Mouse (Mus musculus) kidney, embryonic 14.5 days (tissue): ENCODE measurements around the gene Zfp931. TPM values are rescaled to one million over a fixed set of nuclear protein-coding genes. Genes with fewer than 3 reads are reported as not detected.
"Not testable (repeated sequence)": the region's sequence is repeated elsewhere in the genome, so short reads cannot be mapped to it uniquely, and the experiment has no call there.

Experiments
- ATAC-seq: fragments of 200-750 bp; cut with Nextera tagmentation; 2 replicates; pipeline ENCODE4 v1.8.0; 2017; ENCODE audit warnings: moderate number of reproducible peaks, mild to moderate bottlenecking, moderate TSS enrichment, moderate library complexity; ENCODE audit not compliant: low FRiP score, low TSS enrichment
- H3K27ac ChIP-seq: fragments of 300-500 bp; sonication (generic); 2 replicates; pipeline ENCODE4 v1.5.1; 2014; ENCODE audit warnings: low read depth, mild to moderate bottlenecking, low read length, moderate library complexity, mixed read lengths
- H3K27me3 ChIP-seq: fragments of 300-500 bp; sonication (generic); 2 replicates; pipeline ENCODE4 v1.6.1; 2014; ENCODE audit warnings: mild to moderate bottlenecking, low read length; ENCODE audit not compliant: control insufficient read depth, insufficient read depth
- H3K36me3 ChIP-seq: fragments of 300-500 bp; sonication (generic); 2 replicates; pipeline ENCODE4 v1.6.1; 2014; ENCODE audit warnings: low read length, mixed read lengths; ENCODE audit not compliant: control insufficient read depth, insufficient read depth
- H3K4me1 ChIP-seq: fragments of 300-500 bp; sonication (generic); 2 replicates; pipeline ENCODE4 v1.6.1; 2014; ENCODE audit warnings: low read length, mixed read lengths; ENCODE audit not compliant: control insufficient read depth, insufficient read depth
- H3K4me2 ChIP-seq: fragments of 300-500 bp; sonication (generic); replicated peaks from 2 replicates; pipeline ENCODE4 v1.6.1; 2014; ENCODE audit warnings: low read depth, mild to moderate bottlenecking, low read length
- H3K4me3 ChIP-seq: fragments of 300-500 bp; sonication (generic); 2 replicates; pipeline ENCODE4 v1.5.1; 2014; ENCODE audit warnings: mild to moderate bottlenecking, low read length
- H3K9ac ChIP-seq: fragments of 300-500 bp; sonication (generic); 2 replicates; pipeline ENCODE4 v1.6.1; 2014; ENCODE audit warnings: low read depth, mild to moderate bottlenecking, low read length, moderate library complexity
- H3K9me3 ChIP-seq: fragments of 300-500 bp; sonication (generic); 2 replicates; pipeline ENCODE4 v1.6.1; 2016; ENCODE audit warnings: low read length; ENCODE audit not compliant: control insufficient read depth
- WGBS: fragments of 180-500 bp; shearing (Covaris S2); extraction: QIAGEN DNeasy Blood & Tissue Kit; methylation state at CpG from one replicate; pipeline ENCODE4 v1.1.7; 2014; 5-methylcytosine and 5-hydroxymethylcytosine counted together
- polyA plus RNA-seq: library from polyadenylated mRNA; unstranded; fragments of >200 nt; fragmentation: Nextera tagmentation; extraction: Ambion mirVana; gene quantifications from 2 replicates; pipeline ENCODE4 v1.2.1, GENCODE M21; 2014

Gene Zfp931
- polyA plus RNA-seq, 1 experiment from 2014 or later = 16.2 TPM

DNA sequence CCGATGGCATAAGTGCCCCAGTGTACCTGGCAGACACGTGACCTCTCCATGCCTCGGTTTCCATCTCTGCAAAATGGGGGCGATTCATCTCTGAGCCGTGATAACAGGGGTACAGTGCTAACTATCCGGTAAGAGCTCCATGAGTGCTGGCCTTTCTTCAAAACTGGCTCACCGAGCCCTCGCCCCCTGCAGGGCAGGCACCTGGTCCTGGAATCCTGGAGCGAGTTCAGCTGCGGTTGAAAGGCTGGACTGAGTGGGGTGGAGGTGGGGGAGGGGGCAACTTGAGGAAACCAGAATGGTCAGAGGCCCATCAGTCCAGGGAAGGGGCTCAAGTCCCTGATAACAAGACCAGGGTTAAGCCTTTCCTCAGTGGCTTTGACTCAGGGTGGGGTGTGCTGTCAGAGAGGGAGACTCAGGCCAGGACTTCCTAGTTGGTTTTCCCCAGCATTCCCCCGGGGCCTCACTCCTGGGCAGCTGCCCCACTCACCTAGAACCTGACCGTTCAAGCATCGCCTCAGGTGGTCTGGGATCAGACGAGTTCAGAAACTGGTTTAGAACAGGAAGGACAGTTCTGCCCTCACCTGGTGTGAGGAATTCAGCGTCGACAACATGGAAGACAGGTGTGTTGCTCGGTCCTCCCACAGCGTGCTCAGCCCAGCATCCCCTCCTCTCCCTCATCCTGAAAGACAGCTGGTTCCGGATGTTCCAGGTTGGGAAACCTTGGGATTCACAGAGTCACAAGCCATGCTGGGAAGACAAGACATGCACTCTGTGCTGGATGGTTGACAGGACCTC, 41.5 kb upstream of the Zfp931 start:
- H3K4me1 ChIP-seq = peaks cover 15% of the 10 kb centered on the region; the same call in 1 of the 2 replicates
- ATAC-seq = peak; percentile 22
- H3K4me2 ChIP-seq = peak overlapping the region; percentile 94
- H3K9ac ChIP-seq = peak overlapping the region; percentile 40; the same call in 1 of the 2 replicates
- peaks cover 4% of the 10 kb centered on the region; the same call in 1 of the 2 replicates for H3K27me3 ChIP-seq
- peak overlapping the region; percentile 40 for H3K4me3 ChIP-seq
- WGBS = 24% methylated on average over 19 of the region's 19 CpGs
- H3K9me3 ChIP-seq = no peaks in the 10 kb centered on the region
- H3K36me3 ChIP-seq = no peaks in the 10 kb centered on the region
- no peak overlapping the region for H3K27ac ChIP-seq

DNA sequence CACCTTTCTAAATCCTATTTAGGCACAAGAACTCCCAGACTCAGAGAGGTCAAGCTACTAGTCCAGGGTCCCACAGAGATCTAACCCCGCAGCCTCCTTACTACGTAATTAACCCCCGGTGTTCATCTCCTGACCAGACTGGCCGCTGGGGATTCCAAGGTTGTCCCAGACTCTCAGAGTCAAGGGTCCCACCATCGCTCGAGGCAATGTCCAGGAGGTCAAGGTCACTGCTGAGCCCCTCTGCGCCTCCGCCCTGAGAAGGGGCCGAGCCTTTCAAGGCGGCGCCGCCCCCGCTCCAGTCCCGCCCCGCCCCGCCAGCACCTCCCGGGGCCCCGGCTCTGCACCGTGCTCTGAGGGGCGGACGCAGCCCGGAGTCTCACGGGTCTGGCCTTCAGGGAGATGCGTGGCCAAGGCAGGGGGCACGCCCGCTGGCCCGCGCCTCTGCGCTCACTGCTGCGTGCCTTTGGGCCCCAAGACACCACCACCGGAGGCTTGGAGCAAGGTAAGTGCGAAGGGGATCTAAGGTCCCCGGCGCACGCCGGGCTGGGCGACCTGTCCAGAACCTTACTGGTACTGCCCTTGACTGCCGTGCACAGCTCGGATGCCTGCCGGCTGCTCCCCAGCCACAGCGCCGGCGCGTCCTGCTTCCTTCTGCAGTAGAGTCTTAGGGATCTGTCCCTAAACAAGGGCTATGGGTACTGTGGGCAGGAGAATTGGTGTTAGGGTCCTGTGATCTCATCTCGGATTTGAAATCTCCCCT, 40.7 kb upstream of the Zfp931 start, which contains the start of gene Phactr3:
Gene Phactr3 (plus strand): TSS at position 175 of the 760 bp plus-strand sequence.
- whole genome bisulfite sequencing = under 1% methylated on average over 45 of the region's 45 CpGs
- H3K9ac ChIP-seq = peak within 1 kb of the TSS; percentile 40; the same call in 1 of the 2 replicates
- H3K27me3 ChIP-seq = peaks cover 4% of the 10 kb centered on the region; the same call in 1 of the 2 replicates
- H3K27ac ChIP-seq = no peak within 1 kb of the TSS
- ATAC-seq = peak; percentile 70
- no peaks in the 10 kb centered on the region for H3K9me3 ChIP-seq
- H3K4me3 ChIP-seq = peak within 1 kb of the TSS; percentile 40
- peak within 1 kb of the TSS; percentile 94 for H3K4me2 ChIP-seq
- H3K36me3 ChIP-seq = no peaks in the 10 kb centered on the region
- peaks cover 15% of the 10 kb centered on the region; the same call in 1 of the 2 replicates for H3K4me1 ChIP-seq

DNA sequence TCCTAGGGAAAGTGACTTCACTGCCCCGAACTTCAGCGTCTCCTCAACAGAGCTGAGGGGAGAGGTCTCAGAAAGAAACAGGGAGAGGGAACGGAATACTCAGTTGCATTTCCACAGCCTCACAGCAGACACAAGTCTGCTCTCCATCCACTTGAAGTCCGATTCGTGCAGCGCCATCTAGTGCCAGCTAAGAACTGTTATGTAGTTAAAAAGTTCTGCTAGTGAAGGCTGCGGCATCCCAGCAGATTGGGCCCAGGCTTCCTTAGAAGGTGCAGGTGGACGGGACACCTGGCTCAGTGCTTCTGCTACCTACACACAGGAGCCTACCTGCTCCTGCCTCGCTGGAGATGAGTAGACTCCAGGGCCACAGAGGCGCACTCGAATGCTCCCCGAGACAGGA, 39.7 kb upstream of the Zfp931 start:
- no peak overlapping the region for H3K4me2 ChIP-seq
- H3K4me1 ChIP-seq = peaks cover 15% of the 10 kb centered on the region; the same call in 1 of the 2 replicates
- ATAC-seq = no peak
- 26% methylated on average over 12 of the region's 12 CpGs for WGBS
- peaks cover 4% of the 10 kb centered on the region; the same call in 1 of the 2 replicates for H3K27me3 ChIP-seq
- no peak overlapping the region for H3K4me3 ChIP-seq
- no peaks in the 10 kb centered on the region for H3K9me3 ChIP-seq
- no peak overlapping the region for H3K9ac ChIP-seq
- H3K27ac ChIP-seq = no peak overlapping the region
- no peaks in the 10 kb centered on the region for H3K36me3 ChIP-seq

DNA sequence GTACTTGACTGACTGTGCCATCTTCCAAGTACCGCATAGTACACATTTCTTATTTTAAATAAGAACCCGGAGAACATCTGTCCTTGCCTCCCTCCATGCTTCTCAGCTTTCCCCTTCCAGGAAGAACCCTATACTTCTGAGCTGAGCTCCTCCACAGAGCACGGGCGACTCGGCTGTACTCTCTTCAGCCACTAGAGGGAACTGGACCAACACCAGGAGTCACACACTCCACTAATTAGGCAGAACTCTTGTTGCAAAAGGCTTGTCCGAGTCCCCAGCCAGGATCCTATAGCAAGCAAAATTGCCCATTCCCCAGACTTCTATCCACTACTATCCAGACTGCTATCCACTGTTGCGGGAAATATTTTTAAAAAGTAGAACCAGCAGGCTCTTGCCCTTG, 23.7 kb upstream of the Zfp931 start:
- Histone ChIP-seq H3K4me1 (no peaks in the 10 kb centered on the region), H3K4me2 (no peak overlapping the region), H3K9me3 (no peaks in the 10 kb centered on the region), H3K36me3 (no peaks in the 10 kb centered on the region), H3K4me3 (no peak overlapping the region), H3K27me3 (no peaks in the 10 kb centered on the region), H3K27ac (no peak overlapping the region), H3K9ac (no peak overlapping the region)
- 13% methylated on average over 7 of the region's 7 CpGs for WGBS
- ATAC-seq = peak; percentile 89

DNA sequence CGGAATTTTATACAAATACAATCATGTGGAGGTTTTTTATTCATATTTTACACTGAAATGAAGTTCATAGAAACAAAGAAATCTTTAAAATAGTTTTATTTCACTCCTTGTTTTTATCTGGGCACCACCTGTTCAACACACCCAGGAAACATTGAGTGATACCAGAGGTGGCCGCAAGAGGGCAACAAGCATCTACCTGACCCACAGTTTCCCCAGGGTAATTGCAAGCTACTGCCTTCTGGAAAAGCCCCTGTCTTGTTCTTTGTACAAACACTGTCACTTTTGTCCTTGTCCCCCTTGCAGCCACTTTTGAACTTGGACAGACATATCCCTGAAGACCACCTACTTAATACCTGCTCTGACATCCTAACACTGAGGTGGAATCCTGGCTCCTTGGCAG, 19.7 kb upstream of the Zfp931 start:
- Histone ChIP-seq H3K27me3 (no peaks in the 10 kb centered on the region), H3K27ac (no peak overlapping the region), H3K4me2 (no peak overlapping the region), H3K9ac (no peak overlapping the region), H3K4me1 (no peaks in the 10 kb centered on the region), H3K9me3 (no peaks in the 10 kb centered on the region), H3K36me3 (no peaks in the 10 kb centered on the region), H3K4me3 (no peak overlapping the region)
- WGBS = 11% methylated on average over 2 of the region's 2 CpGs
- ATAC-seq = no peak

DNA sequence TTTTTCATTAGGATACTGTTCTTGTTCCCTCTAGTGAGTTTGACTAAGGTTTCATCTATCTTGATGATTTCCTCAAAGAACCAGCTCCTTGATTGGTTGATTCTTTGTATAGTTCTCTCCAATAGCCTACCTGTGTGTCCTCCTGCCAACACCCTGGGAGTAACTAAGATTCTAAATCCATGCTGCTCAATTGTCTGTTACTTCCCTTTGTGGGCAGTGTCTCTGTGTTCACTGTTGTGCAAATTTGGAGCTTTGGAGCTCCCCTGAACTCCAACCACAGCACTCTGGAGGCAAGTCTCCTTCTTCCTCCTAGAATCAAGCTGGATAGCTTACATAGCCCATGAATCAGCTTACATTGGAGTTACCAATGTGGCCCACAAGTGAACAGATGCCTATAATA, 11.3 kb upstream of the Zfp931 start:
- no peak overlapping the region for H3K9ac ChIP-seq
- no peaks in the 10 kb centered on the region for H3K9me3 ChIP-seq
- no peak overlapping the region for H3K4me2 ChIP-seq
- no peaks in the 10 kb centered on the region for H3K4me1 ChIP-seq
- no peak for ATAC-seq
- H3K27me3 ChIP-seq = no peaks in the 10 kb centered on the region
- no peak overlapping the region for H3K27ac ChIP-seq
- H3K36me3 ChIP-seq = no peaks in the 10 kb centered on the region
- no peak overlapping the region for H3K4me3 ChIP-seq

DNA sequence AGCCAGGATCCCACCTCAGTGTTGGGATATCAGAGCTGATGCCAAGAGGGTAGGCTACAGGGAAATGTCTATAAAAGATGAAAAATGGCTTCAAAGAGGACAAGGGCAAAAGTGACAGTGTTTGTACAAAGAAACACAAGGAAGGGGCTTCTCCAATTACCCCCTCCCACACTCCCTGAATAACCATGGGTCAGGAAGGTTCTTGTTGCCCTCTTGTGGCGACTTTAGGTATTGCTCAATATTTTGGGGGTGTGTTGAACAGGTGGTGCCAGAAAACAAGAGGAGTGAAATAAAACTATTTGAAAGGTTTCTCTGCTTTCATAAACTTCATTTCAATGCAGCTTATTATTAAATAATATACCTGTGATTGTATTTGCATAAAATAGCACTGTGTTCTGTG, 20.1 kb downstream of the Zfp931 start:
- 14% methylated on average over 1 of the region's 1 CpGs for WGBS
- Histone ChIP-seq H3K4me3 (no peak overlapping the region), H3K4me1 (no peaks in the 10 kb centered on the region), H3K9me3 (no peaks in the 10 kb centered on the region), H3K27ac (no peak overlapping the region), H3K4me2 (no peak overlapping the region), H3K9ac (no peak overlapping the region), H3K27me3 (no peaks in the 10 kb centered on the region), H3K36me3 (no peaks in the 10 kb centered on the region)
- ATAC-seq = no peak

DNA sequence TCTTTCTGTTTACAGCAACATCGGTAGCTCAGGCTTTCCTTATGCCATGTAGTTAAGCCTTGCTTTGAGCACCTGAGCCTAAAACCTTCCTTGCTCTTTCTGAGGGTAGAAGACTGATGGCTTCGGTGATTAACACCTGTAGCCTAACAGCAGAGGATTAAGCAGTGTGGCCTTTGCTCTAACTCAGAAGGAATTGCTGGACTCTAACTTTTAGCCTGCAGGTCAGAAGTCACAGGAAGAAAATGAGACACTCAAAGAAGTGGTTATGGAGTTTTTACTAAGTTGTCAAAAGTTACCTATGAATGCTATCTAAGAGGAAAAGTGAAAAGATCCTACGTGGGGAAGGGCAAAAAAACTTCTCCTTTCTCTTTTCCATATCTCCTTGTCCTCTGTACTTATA, 50.7 kb downstream of the Zfp931 start:
- not testable (repeated sequence) for H3K4me3 ChIP-seq, H3K27me3 ChIP-seq, H3K4me1 ChIP-seq, H3K9ac ChIP-seq, H3K36me3 ChIP-seq, H3K4me2 ChIP-seq, ATAC-seq, H3K9me3 ChIP-seq, H3K27ac ChIP-seq
- WGBS = 91% methylated on average over 2 of the region's 3 CpGs

DNA sequence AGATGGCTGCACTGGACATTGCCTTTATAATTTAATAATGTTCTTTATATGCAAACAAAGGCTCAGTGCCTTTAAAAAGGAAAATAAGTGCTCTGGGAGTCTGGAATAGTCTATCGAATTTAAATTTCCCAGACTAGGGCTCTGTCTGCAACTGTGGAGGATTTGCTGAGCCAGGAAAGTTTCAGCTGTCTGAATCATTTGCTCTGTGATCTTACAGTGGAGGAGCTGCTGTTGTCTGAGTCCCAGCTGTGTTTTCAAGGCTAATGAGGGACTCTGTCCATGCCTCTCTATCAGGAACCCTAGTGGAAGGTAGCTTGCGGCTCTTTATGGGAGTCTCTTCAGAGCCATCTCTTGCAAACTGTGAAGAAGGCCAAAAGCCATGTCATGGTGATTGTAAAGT, 54.4 kb downstream of the Zfp931 start:
- WGBS = 21% methylated on average over 2 of the region's 2 CpGs
- H3K9ac ChIP-seq = peak overlapping the region; percentile 50; the same call in 1 of the 2 replicates
- peak overlapping the region; percentile 50 for H3K4me3 ChIP-seq
- H3K36me3 ChIP-seq, ATAC-seq, H3K27ac ChIP-seq, H3K9me3 ChIP-seq, H3K4me1 ChIP-seq, H3K27me3 ChIP-seq: not testable (repeated sequence)
- peak overlapping the region; percentile 40 for H3K4me2 ChIP-seq
